In genomic region chr7:67529381-67529780, GRCm38 (mm10) we compare ENCODE assay signal across 16 mouse cellular contexts.
DNase-seq lines count a peak whose midpoint lies in the region; ATAC-seq lines count a peak whose summit lies in the region.
"Had no signal": no experiment of that assay in that cellular context is flagged by ENCODE, and none has a peak within 500 bp of the region (broad histone marks: within the 10 kb centered on the region; RNA-seq: fewer than 3 reads in every experiment).

No protein-coding gene starts in this region.

- peaks cover 12% of the 10 kb centered on the region for H3K4me1 ChIP-seq in embryonic facial prominence, embryonic 14.5 days (ENCODE audit: control insufficient read depth, insufficient read depth, low read length)
- H3K4me1 ChIP-seq in embryonic facial prominence, embryonic 10.5 days = peaks cover 9% of the 10 kb centered on the region; the same call in 1 of the 2 replicates
- no peaks in the 10 kb centered on the region for H3K4me1 ChIP-seq in midbrain, embryonic 11.5 days (ENCODE audit: control insufficient read depth, insufficient read depth, low read length)
- peaks cover 6% of the 10 kb centered on the region for H3K4me1 ChIP-seq in midbrain, embryonic 15.5 days
- H3K4me1 ChIP-seq: forebrain, embryonic 10.5 days had no signal

- H3K9me3 ChIP-seq in embryonic facial prominence, embryonic 14.5 days (ENCODE audit: control insufficient read depth, low read length) = no peaks in the 10 kb centered on the region
- no peaks in the 10 kb centered on the region for H3K9me3 ChIP-seq in embryonic facial prominence, embryonic 10.5 days
- H3K9me3 ChIP-seq in midbrain, embryonic 11.5 days (ENCODE audit: control insufficient read depth, low read length) = no peaks in the 10 kb centered on the region
- H3K9me3 ChIP-seq in midbrain, embryonic 15.5 days = no peaks in the 10 kb centered on the region
- H3K9me3 ChIP-seq: embryonic facial prominence, embryonic 12.5 days; embryonic facial prominence, embryonic 15.5 days; forebrain, embryonic 10.5 days; forebrain, embryonic 12.5 days had no signal

- H3K4me3 ChIP-seq in embryonic facial prominence, embryonic 14.5 days (ENCODE audit: low read depth, low read length) = no peak overlapping the region
- H3K4me3 ChIP-seq in embryonic facial prominence, embryonic 10.5 days = no peak overlapping the region
- no peak overlapping the region for H3K4me3 ChIP-seq in midbrain, embryonic 11.5 days (ENCODE audit: low read depth, low read length)
- no peak overlapping the region for H3K4me3 ChIP-seq in midbrain, embryonic 15.5 days
- H3K4me3 ChIP-seq: embryonic facial prominence, embryonic 12.5 days; embryonic facial prominence, embryonic 15.5 days; erythroblast, embryonic 14.5 days; forebrain, embryonic 10.5 days; forebrain, embryonic 12.5 days had no signal

- H3K27me3 ChIP-seq in embryonic facial prominence, embryonic 14.5 days (replicated peaks; ENCODE audit: control insufficient read depth, insufficient read depth, low read length) = no peaks in the 10 kb centered on the region
- H3K27me3 ChIP-seq in embryonic facial prominence, embryonic 10.5 days (replicated peaks; ENCODE audit: low read depth, poor library complexity, severe bottlenecking) = no peaks in the 10 kb centered on the region
- H3K27me3 ChIP-seq in midbrain, embryonic 11.5 days (ENCODE audit: control insufficient read depth, insufficient read depth, low read length) = no peaks in the 10 kb centered on the region
- no peaks in the 10 kb centered on the region for H3K27me3 ChIP-seq in midbrain, embryonic 15.5 days (replicated peaks)
- H3K27me3 ChIP-seq: embryonic facial prominence, embryonic 12.5 days; embryonic facial prominence, embryonic 15.5 days; forebrain, embryonic 12.5 days had no signal

- no peak overlapping the region for H3K27ac ChIP-seq in embryonic facial prominence, embryonic 14.5 days (replicated peaks; ENCODE audit: low read depth, low read length)
- no peak overlapping the region for H3K27ac ChIP-seq in embryonic facial prominence, embryonic 10.5 days (replicated peaks)
- H3K27ac ChIP-seq in midbrain, embryonic 11.5 days (ENCODE audit: low read depth, low read length) = no peak overlapping the region
- no peak overlapping the region for H3K27ac ChIP-seq in midbrain, embryonic 15.5 days
- H3K27ac ChIP-seq: embryonic facial prominence, embryonic 12.5 days; forebrain, embryonic 10.5 days; forebrain, embryonic 12.5 days had no signal

- intact Hi-C loops in heart, postnatal 36 days (cut with DNase I) = no loop called here

- ATAC-seq in embryonic facial prominence, embryonic 14.5 days (ENCODE audit: low read depth) = peak; percentile 47; the same call in 1 of the 2 replicates
- ATAC-seq in midbrain, embryonic 11.5 days (ENCODE audit: low FRiP score) = no peak
- ATAC-seq in midbrain, embryonic 15.5 days (replicated peaks) = no peak
- ATAC-seq: forebrain, embryonic 14.5 days had no signal

- H3K4me2 ChIP-seq in embryonic facial prominence, embryonic 14.5 days (ENCODE audit: low read depth, low read length) = no peak overlapping the region
- H3K4me2 ChIP-seq in midbrain, embryonic 11.5 days = no peak overlapping the region
- H3K4me2 ChIP-seq in midbrain, embryonic 15.5 days = no peak overlapping the region
- H3K4me2 ChIP-seq: embryonic facial prominence, embryonic 12.5 days; embryonic facial prominence, embryonic 15.5 days; forebrain, embryonic 12.5 days had no signal

- WGBS in embryonic facial prominence, embryonic 14.5 days = 64% methylated on average over 6 of the region's 6 CpGs
- WGBS in embryonic facial prominence, embryonic 10.5 days = 81% methylated on average over 6 of the region's 6 CpGs
- 80% methylated on average over 6 of the region's 6 CpGs for WGBS in midbrain, embryonic 11.5 days
- 80% methylated on average over 6 of the region's 6 CpGs for WGBS in midbrain, embryonic 15.5 days

- no peak for DNase-seq in embryonic facial prominence, embryonic 14.5 days (ENCODE audit: low spot score)
- no peak for DNase-seq in embryonic facial prominence, embryonic 10.5 days (ENCODE audit: low spot score)
- DNase-seq in heart, adult 11 months = peak; percentile 85
- DNase-seq in heart, postnatal 36 days = no peak
- no peak for DNase-seq in midbrain, embryonic 11.5 days (ENCODE audit: low spot score, missing footprints)
- DNase-seq: adrenal gland, adult 2 months; adrenal gland, postnatal 10 days; adrenal gland, postnatal 25 days; embryo, embryonic 11 days had no signal

- H3K36me3 ChIP-seq in embryonic facial prominence, embryonic 14.5 days (ENCODE audit: control insufficient read depth, insufficient read depth, low read length) = no peaks in the 10 kb centered on the region
- H3K36me3 ChIP-seq in embryonic facial prominence, embryonic 10.5 days (replicated peaks) = no peaks in the 10 kb centered on the region
- no peaks in the 10 kb centered on the region for H3K36me3 ChIP-seq in midbrain, embryonic 11.5 days (ENCODE audit: control insufficient read depth, insufficient read depth, low read length)
- no peaks in the 10 kb centered on the region for H3K36me3 ChIP-seq in midbrain, embryonic 15.5 days (replicated peaks)
- H3K36me3 ChIP-seq: embryonic facial prominence, embryonic 15.5 days; forebrain, embryonic 10.5 days; forebrain, embryonic 12.5 days had no signal

- no peak overlapping the region for H3K9ac ChIP-seq in embryonic facial prominence, embryonic 14.5 days (ENCODE audit: low read depth, low read length)
- 0 out of 2 replicates have a peak overlapping the region, but pooled peaks have one; percentile 20 for H3K9ac ChIP-seq in midbrain, embryonic 11.5 days (ENCODE audit: low read length)
- no peak overlapping the region for H3K9ac ChIP-seq in midbrain, embryonic 15.5 days
- H3K9ac ChIP-seq: embryonic facial prominence, embryonic 12.5 days; embryonic facial prominence, embryonic 15.5 days; forebrain, embryonic 12.5 days had no signal
